Mouse (Mus musculus): ENCODE measurements around the gene Acadvl. TPM values are rescaled to one million over a fixed set of nuclear protein-coding genes. Genes with fewer than 3 reads are reported as not detected.

Acadvl gene
- total and polyA plus RNA-seq, 2 experiments from 2014 or later, result 42.7 to 62.1 TPM

GRCm38 (mm10) chr11:69989949-69990348 lies 25.3 kb downstream of the Acadvl start:
- no peak overlapping the region for H3K4me3 ChIP-seq (ENCODE audit: low read depth, low read length)
- 87% methylated on average over 8 of the region's 8 CpGs for WGBS
- H3K27ac ChIP-seq (ENCODE audit: low read depth, low read length), result no peak overlapping the region
- no peaks in the 10 kb centered on the region; the same call in 1 of the 2 replicates for H3K4me1 ChIP-seq (ENCODE audit: insufficient read depth, low read length)
- H3K27me3 ChIP-seq (ENCODE audit: insufficient read depth, low read length), result no peaks in the 10 kb centered on the region
- no peak overlapping the region for H3K9ac ChIP-seq (replicated peaks; ENCODE audit: low read length, poor library complexity, severe bottlenecking)
- ATAC-seq (ENCODE audit: low FRiP score) (no peak), DNase-seq (ENCODE audit: low spot score) (no peak)
- no peaks in the 10 kb centered on the region for H3K9me3 ChIP-seq (ENCODE audit: low read length)
- TF ChIP-seq CTCF (IDR thresholded peaks at IDR 0.05), result no peak
- H3K4me2 ChIP-seq (ENCODE audit: low read depth, low read length, poor library complexity, severe bottlenecking), result no peak overlapping the region
- peaks cover 37% of the 10 kb centered on the region for H3K36me3 ChIP-seq (ENCODE audit: insufficient read depth, low read length)

- Histone ChIP-seq H3K4me3 (ENCODE audit: low read depth, low read length) (no peak overlapping the region), H3K9me3 (ENCODE audit: low read length) (no peaks in the 10 kb centered on the region), H3K4me1 (ENCODE audit: insufficient read depth, low read length) (peaks cover 13% of the 10 kb centered on the region), H3K27ac (ENCODE audit: low read depth, low read length) (no peak overlapping the region), H3K4me2 (ENCODE audit: low read depth, low read length, poor library complexity, severe bottlenecking) (no peak overlapping the region), H3K27me3 (ENCODE audit: insufficient read depth, low read length) (no peaks in the 10 kb centered on the region), H3K9ac (replicated peaks; ENCODE audit: low read length, poor library complexity, severe bottlenecking) (no peak overlapping the region), H3K36me3 (ENCODE audit: insufficient read depth, low read length) (peaks cover 38% of the 10 kb centered on the region)
- ATAC-seq (ENCODE audit: low FRiP score), result no peak
- DNase-seq (ENCODE audit: low spot score), result no peak
- TF ChIP-seq CTCF (IDR thresholded peaks at IDR 0.05), result no peak
- WGBS, result 93% methylated on average over 8 of the region's 8 CpGs
Observed at GRCm38 (mm10) chr11:69984431-69984830, 30.8 kb downstream of the Acadvl start.

GRCm38 (mm10) chr11:69983377-69983776 lies 31.8 kb downstream of the Acadvl start:
- peaks cover 17% of the 10 kb centered on the region for H3K4me1 ChIP-seq (ENCODE audit: insufficient read depth, low read length)
- peak overlapping the region; percentile 90; the same call in 1 of the 2 replicates for H3K4me2 ChIP-seq (ENCODE audit: low read depth, low read length, poor library complexity, severe bottlenecking)
- 90% methylated on average over 4 of the region's 4 CpGs for WGBS
- H3K4me3 ChIP-seq (ENCODE audit: low read depth, low read length), result 0 out of 2 replicates have a peak overlapping the region, but pooled peaks have one; percentile 89
- no peak for TF ChIP-seq CTCF (IDR thresholded peaks at IDR 0.05)
- peaks cover 28% of the 10 kb centered on the region for H3K36me3 ChIP-seq (ENCODE audit: insufficient read depth, low read length)
- H3K27ac ChIP-seq (ENCODE audit: low read depth, low read length), result no peak overlapping the region
- H3K27me3 ChIP-seq (ENCODE audit: insufficient read depth, low read length), result no peaks in the 10 kb centered on the region
- DNase-seq (ENCODE audit: low spot score), result no peak
- peak overlapping the region; percentile 87 for H3K9ac ChIP-seq (replicated peaks; ENCODE audit: low read length, poor library complexity, severe bottlenecking)
- no peaks in the 10 kb centered on the region for H3K9me3 ChIP-seq (ENCODE audit: low read length)
- no peak for ATAC-seq (ENCODE audit: low FRiP score)

GRCm38 (mm10) chr11:69982877-69983276 lies 32.3 kb downstream of the Acadvl start:
- DNase-seq (ENCODE audit: low spot score) (no peak), ATAC-seq (ENCODE audit: low FRiP score) (no peak)
- peak overlapping the region; percentile 87 for H3K9ac ChIP-seq (replicated peaks; ENCODE audit: low read length, poor library complexity, severe bottlenecking)
- no peak for TF ChIP-seq CTCF (IDR thresholded peaks at IDR 0.05)
- H3K27me3 ChIP-seq (ENCODE audit: insufficient read depth, low read length), result no peaks in the 10 kb centered on the region
- peaks cover 23% of the 10 kb centered on the region for H3K36me3 ChIP-seq (ENCODE audit: insufficient read depth, low read length)
- peak overlapping the region; percentile 90 for H3K4me2 ChIP-seq (ENCODE audit: low read depth, low read length, poor library complexity, severe bottlenecking)
- H3K9me3 ChIP-seq (ENCODE audit: low read length), result no peaks in the 10 kb centered on the region
- H3K4me1 ChIP-seq (ENCODE audit: insufficient read depth, low read length), result peaks cover 17% of the 10 kb centered on the region
- H3K4me3 ChIP-seq (ENCODE audit: low read depth, low read length), result peak overlapping the region; percentile 89; the same call in 1 of the 2 replicates
- no peak overlapping the region for H3K27ac ChIP-seq (ENCODE audit: low read depth, low read length)
- 26% methylated on average over 5 of the region's 5 CpGs for WGBS

- H3K4me2 ChIP-seq (ENCODE audit: low read depth, low read length, poor library complexity, severe bottlenecking), result peak within 1 kb of the TSS; percentile 90
- ATAC-seq (ENCODE audit: low FRiP score) (no peak), DNase-seq (ENCODE audit: low spot score) (no peak)
- no peaks in the 10 kb centered on the region for H3K9me3 ChIP-seq (ENCODE audit: low read length)
- WGBS, result 69% methylated on average over 8 of the region's 8 CpGs
- no peak for TF ChIP-seq CTCF (IDR thresholded peaks at IDR 0.05)
- H3K9ac ChIP-seq (replicated peaks; ENCODE audit: low read length, poor library complexity, severe bottlenecking), result peak within 1 kb of the TSS; percentile 87
- peak within 1 kb of the TSS; percentile 97 for H3K27ac ChIP-seq (ENCODE audit: low read depth, low read length)
- H3K36me3 ChIP-seq (ENCODE audit: insufficient read depth, low read length), result peaks cover 19% of the 10 kb centered on the region
- H3K27me3 ChIP-seq (ENCODE audit: insufficient read depth, low read length), result no peaks in the 10 kb centered on the region
- H3K4me3 ChIP-seq (ENCODE audit: low read depth, low read length), result peak within 1 kb of the TSS; percentile 89
- peaks cover 17% of the 10 kb centered on the region for H3K4me1 ChIP-seq (ENCODE audit: insufficient read depth, low read length)
Observed at GRCm38 (mm10) chr11:69982225-69982624, 33.0 kb downstream of the Acadvl start, which contains the start of gene Elp5. Gene Elp5 (minus strand): TSS chr11:69982517.

- peak within 1 kb of the TSS; percentile 97 for H3K27ac ChIP-seq (ENCODE audit: low read depth, low read length)
- TF ChIP-seq CTCF (IDR thresholded peaks at IDR 0.05), result no peak
- 0% methylated on average over 36 of the region's 43 CpGs for WGBS
- no peaks in the 10 kb centered on the region for H3K27me3 ChIP-seq (ENCODE audit: insufficient read depth, low read length)
- no peaks in the 10 kb centered on the region for H3K9me3 ChIP-seq (ENCODE audit: low read length)
- H3K4me1 ChIP-seq (ENCODE audit: insufficient read depth, low read length), result peaks cover 17% of the 10 kb centered on the region
- no peak for DNase-seq (ENCODE audit: low spot score)
- peaks cover 16% of the 10 kb centered on the region for H3K36me3 ChIP-seq (ENCODE audit: insufficient read depth, low read length)
- peak within 1 kb of the TSS; percentile 87 for H3K9ac ChIP-seq (replicated peaks; ENCODE audit: low read length, poor library complexity, severe bottlenecking)
- peak within 1 kb of the TSS; percentile 89 for H3K4me3 ChIP-seq (ENCODE audit: low read depth, low read length)
- peak within 1 kb of the TSS; percentile 90 for H3K4me2 ChIP-seq (ENCODE audit: low read depth, low read length, poor library complexity, severe bottlenecking)
- no peak; the same call in 1 of the 2 replicates for ATAC-seq (ENCODE audit: low FRiP score)
Observed at GRCm38 (mm10) chr11:69981141-69981762, 34.0 kb downstream of the Acadvl start, which contains the start of gene Ctdnep1. Gene Ctdnep1 (plus strand): TSS chr11:69981156.
